Mouse (Mus musculus) layer of hippocampus, postnatal 25 days (tissue): ENCODE results near the gene Zfp85. TPM values are rescaled to one million over a fixed set of nuclear protein-coding genes. Genes with fewer than 3 reads are reported as not detected.
"Not testable (repeated sequence)": the region's sequence is repeated elsewhere in the genome, so short reads cannot be mapped to it uniquely, and the experiment has no call there.

Source experiments
- DNase-seq, 2 experiments: peaks; one replicate each; pipeline ENCODE4 v3.0.0; 2022; ENCODE audit warnings: mixed read lengths in 2 of 2, low spot score in 1 of 2; ENCODE audit errors: extremely low spot score in 1 of 2
- total RNA-seq, 2 experiments: library from RNA; stranded (reverse); gene quantifications; 2 replicates each; pipeline ENCODE4 v1.2.3; 2021

Zfp85 gene
- 1 to 10 TPM; 6.2 to 6.6 TPM for total RNA-seq

GRCm38 (mm10) chr13:67754333-67755306 lies at the start of gene Zfp85:
Gene Zfp85 (minus strand): TSS chr13:67755228.
- peak; percentile 44 to 50 for DNase-seq

- DNase-seq = not testable (repeated sequence)
Observed at GRCm38 (mm10) chr13:67799151-67799550, 44.1 kb upstream of the Zfp85 start.

- no peak for DNase-seq
Observed at GRCm38 (mm10) chr13:67798618-67799017, 43.6 kb upstream of the Zfp85 start.

GRCm38 (mm10) chr13:67791921-67792455 lies 37.0 kb upstream of the Zfp85 start:
- no peak for DNase-seq

GRCm38 (mm10) chr13:67779265-67780221 lies 24.5 kb upstream of the Zfp85 start, which contains the start of gene Zfp493:
Gene Zfp493 (plus strand): TSS chr13:67779693.
- DNase-seq = peak; percentile 33 to 46

GRCm38 (mm10) chr13:67763031-67763768 lies 8.2 kb upstream of the Zfp85 start:
- no peak for DNase-seq

- no peak for DNase-seq
Observed at GRCm38 (mm10) chr13:67759966-67760365, 4.9 kb upstream of the Zfp85 start.

GRCm38 (mm10) chr13:67755761-67756160 lies 733 bp upstream of the Zfp85 start:
- no peak for DNase-seq

- DNase-seq = no peak
Observed at GRCm38 (mm10) chr13:67743896-67744295, 11.1 kb downstream of the Zfp85 start.

GRCm38 (mm10) chr13:67742941-67743340 lies 12.1 kb downstream of the Zfp85 start:
- no peak for DNase-seq

- not testable (repeated sequence) for DNase-seq
Observed at GRCm38 (mm10) chr13:67734391-67734790, 20.6 kb downstream of the Zfp85 start.

- peak in 1 of 2 experiments; percentile 16 for DNase-seq
Observed at GRCm38 (mm10) chr13:67729441-67729840, 25.6 kb downstream of the Zfp85 start.

GRCm38 (mm10) chr13:67728641-67729318 lies 26.2 kb downstream of the Zfp85 start, which contains the start of gene Zfp65:
Gene Zfp65 (minus strand): TSS chr13:67729173.
- DNase-seq = peak; percentile 43 to 46

- no peak for DNase-seq
Observed at GRCm38 (mm10) chr13:67728106-67728505, 26.9 kb downstream of the Zfp85 start.

- not testable (repeated sequence) for DNase-seq
Observed at GRCm38 (mm10) chr13:67725331-67725730, 29.7 kb downstream of the Zfp85 start.

GRCm38 (mm10) chr13:67723848-67724479 lies 31.1 kb downstream of the Zfp85 start:
- DNase-seq = peak; percentile 65 to 84
